ENCODE assay signal across 8 mouse cellular contexts in the genomic region with DNA sequence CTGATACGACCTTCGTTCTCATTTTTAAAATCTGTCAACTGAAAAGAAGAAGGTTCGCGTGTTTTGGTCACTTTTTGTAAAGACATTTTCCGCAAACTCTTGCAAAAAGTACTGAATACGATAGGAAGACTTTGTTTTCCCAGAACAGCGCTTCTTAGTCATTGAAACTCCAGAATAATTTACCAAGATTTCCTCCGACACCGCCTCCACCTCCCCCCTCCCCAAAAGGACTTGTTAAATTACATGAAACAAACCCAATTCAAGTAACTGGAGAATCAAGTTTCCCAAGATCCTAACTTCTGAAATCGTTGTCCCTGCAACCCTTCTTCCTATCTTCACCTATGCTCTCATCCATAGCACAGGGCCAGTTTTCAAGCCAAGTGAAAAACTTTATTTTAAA. TPM values are rescaled to one million over a fixed set of nuclear protein-coding genes. Genes with fewer than 3 reads are reported as not detected.
A peak's percentile ranks its signal among the peaks of the same experiment; 100 is the strongest.
DNase-seq lines count a peak whose midpoint lies in the region; ATAC-seq and TF ChIP-seq lines count a peak whose summit lies in the region.

No protein-coding gene starts in this region.

- intact Hi-C loops in heart, postnatal 36 days (cut with DNase I): loop anchor here (2.0 to 10.0 kb wide), 2 partner anchors 22 to 248 kb away; a partner anchor contains a TSS

- H3K36me3 ChIP-seq in heart, postnatal 0 days (replicated peaks; ENCODE audit: control insufficient read depth, insufficient read depth, low read length): no peaks in the 10 kb centered on the region
- H3K36me3 ChIP-seq in G1E (replicated peaks): peaks cover 28% of the 10 kb centered on the region
- H3K36me3 ChIP-seq in forebrain, postnatal 0 days (ENCODE audit: insufficient read depth): no peaks in the 10 kb centered on the region
- H3K36me3 ChIP-seq in midbrain, embryonic 10.5 days: peaks cover 10% of the 10 kb centered on the region

- peak overlapping the region; percentile 81 for H3K27ac ChIP-seq in heart, postnatal 0 days (ENCODE audit: low read depth)
- H3K27ac ChIP-seq in forebrain, postnatal 0 days (ENCODE audit: low read depth, low read length): peak overlapping the region; percentile 87; the same call in 1 of the 2 replicates
- peak overlapping the region; percentile 93 for H3K27ac ChIP-seq in midbrain, embryonic 10.5 days (replicated peaks)

- WGBS in heart, postnatal 0 days: under 1% methylated on average over 10 of the region's 10 CpGs
- WGBS in forebrain, postnatal 0 days: 2% methylated on average over 10 of the region's 10 CpGs
- 2% methylated on average over 10 of the region's 10 CpGs for WGBS in midbrain, embryonic 10.5 days

- peak overlapping the region; percentile 67 for H3K4me2 ChIP-seq in heart, postnatal 0 days (ENCODE audit: low read depth, low read length)
- peak overlapping the region; percentile 64 for H3K4me2 ChIP-seq in forebrain, postnatal 0 days (ENCODE audit: low read depth)

- no peak for DNase-seq in heart, postnatal 0 days (ENCODE audit: low spot score)
- DNase-seq in heart, postnatal 36 days: no peak
- no peak for DNase-seq in G1E (ENCODE audit: low spot score)
- peak; percentile 8 for DNase-seq in forebrain, postnatal 0 days
- DNase-seq in midbrain, embryonic 10.5 days (ENCODE audit: low spot score): no peak
- no peak for DNase-seq in urinary bladder, postnatal 14 days (ENCODE audit: low spot score)
- DNase-seq in spleen, postnatal 10 days (ENCODE audit: low spot score in 2 of 2): no peak
- no peak for DNase-seq in gastrocnemius, postnatal 25 days

- H3K9me3 ChIP-seq in heart, postnatal 0 days (replicated peaks; ENCODE audit: control insufficient read depth, low read length): no peaks in the 10 kb centered on the region
- no peaks in the 10 kb centered on the region for H3K9me3 ChIP-seq in G1E (replicated peaks)
- no peaks in the 10 kb centered on the region for H3K9me3 ChIP-seq in forebrain, postnatal 0 days (ENCODE audit: low read length)
- no peaks in the 10 kb centered on the region for H3K9me3 ChIP-seq in midbrain, embryonic 10.5 days (replicated peaks)

- H3K27me3 ChIP-seq in heart, postnatal 0 days (ENCODE audit: control insufficient read depth, insufficient read depth, low read length): no peaks in the 10 kb centered on the region
- H3K27me3 ChIP-seq in G1E (ENCODE audit: insufficient read depth, low read length): no peaks in the 10 kb centered on the region
- no peaks in the 10 kb centered on the region for H3K27me3 ChIP-seq in forebrain, postnatal 0 days (ENCODE audit: insufficient read depth, low read length)
- H3K27me3 ChIP-seq in midbrain, embryonic 10.5 days (ENCODE audit: low read depth, poor library complexity, severe bottlenecking): no peaks in the 10 kb centered on the region

- H3K4me1 ChIP-seq in heart, postnatal 0 days (ENCODE audit: control insufficient read depth, insufficient read depth): peaks cover 18% of the 10 kb centered on the region
- H3K4me1 ChIP-seq in G1E (ENCODE audit: insufficient read depth, low read depth, low read length): peaks cover 36% of the 10 kb centered on the region
- H3K4me1 ChIP-seq in forebrain, postnatal 0 days (ENCODE audit: insufficient read depth): peaks cover 4% of the 10 kb centered on the region; the same call in 1 of the 2 replicates
- peaks cover 44% of the 10 kb centered on the region for H3K4me1 ChIP-seq in midbrain, embryonic 10.5 days

- TF ChIP-seq EP300 in heart, postnatal 0 days (IDR thresholded peaks at IDR 0.05; ENCODE audit: low read depth): no peak

- TF ChIP-seq CTCF in heart, postnatal 0 days (IDR thresholded peaks at IDR 0.05; ENCODE audit: low read depth): no peak
- no peak for TF ChIP-seq CTCF in G1E (IDR thresholded peaks at IDR 0.05; ENCODE audit: low read depth, low read length)
- TF ChIP-seq CTCF in forebrain, postnatal 0 days (IDR thresholded peaks at IDR 0.05; ENCODE audit: low read depth): no peak

- H3K4me3 ChIP-seq in heart, postnatal 0 days (ENCODE audit: low read depth, low read length): peak overlapping the region; percentile 84
- H3K4me3 ChIP-seq in G1E (ENCODE audit: low read depth, low read length): peak overlapping the region; percentile 87
- H3K4me3 ChIP-seq in forebrain, postnatal 0 days (ENCODE audit: low read depth, low read length): peak overlapping the region; percentile 95
- peak overlapping the region; percentile 72 for H3K4me3 ChIP-seq in midbrain, embryonic 10.5 days

- peak overlapping the region; percentile 79 for H3K9ac ChIP-seq in heart, postnatal 0 days (replicated peaks; ENCODE audit: low read depth, low read length)
- peak overlapping the region; percentile 89 for H3K9ac ChIP-seq in forebrain, postnatal 0 days

- no peak for ATAC-seq in heart, postnatal 0 days (ENCODE audit: insufficient read depth, low read depth)
- ATAC-seq in G1E (ENCODE audit: extremely low read depth, insufficient number of reproducible peaks, low FRiP score, poor library complexity, severe bottlenecking): no peak
- ATAC-seq in forebrain, postnatal 0 days: no peak

RNA-seq across cellular contexts. Expression of a gene that starts 0.7 kb away (rescaled TPM):
- 24.1 and 27.7 TPM in 2 replicates for total RNA-seq in heart, postnatal 0 days (2014; rRNA removed; ENCODE audit: low replicate concordance)
- 37.7 and 40.1 TPM in 2 replicates for polyA plus RNA-seq in heart, postnatal 0 days (2015; fragmentation: Nextera tagmentation; extraction: Ambion mirVana)
- 10 to 100 TPM; 18.4 to 19.2 TPM for total RNA-seq in heart, postnatal 36 days (2021)
- total RNA-seq in G1E (2014; fragmentation: Nextera tagmentation): 55.5 and 61.0 TPM in 2 replicates
- 140 and 148 TPM in 2 replicates for total RNA-seq in G1E (2017)
- polyA plus RNA-seq in G1E (2012): 27.0 and 28.0 TPM in 2 replicates
- total RNA-seq in forebrain, postnatal 0 days (2014; rRNA removed): 64.1 and 75.8 TPM in 2 replicates
- polyA plus RNA-seq in forebrain, postnatal 0 days (2015; fragmentation: Nextera tagmentation; extraction: Ambion mirVana): 134 and 142 TPM in 2 replicates
- 134 and 143 TPM in 2 replicates for polyA plus RNA-seq in midbrain, embryonic 10.5 days (2016; fragmentation: Nextera tagmentation; extraction: Ambion mirVana)
- total RNA-seq in gastrocnemius, postnatal 25 days (2021): 10 to 100 TPM in 1 of 2 experiments, 1 to 10 TPM in 1; 6.9 to 11.1 TPM
